Mouse (Mus musculus) bone marrow, adult 2 months (tissue): ENCODE measurements around the gene Olfr1338.

ENCODE experiments used
- CTCF ChIP-seq: fragments of 200-500 bp; IDR thresholded peaks from 2 replicates; pipeline ENCODE4 v1.5.1; 2011; ENCODE audit warnings: low read length, control low read depth; ENCODE audit not compliant: control insufficient read depth, insufficient read depth
- POLR2A ChIP-seq: fragments of 200-500 bp; IDR thresholded peaks from 2 replicates; pipeline ENCODE4 v1.6.1; 2011; ENCODE audit warnings: low read depth, mild to moderate bottlenecking, control low read depth, low read length, borderline replicate concordance; ENCODE audit not compliant: control insufficient read depth

- no peak for TF ChIP-seq CTCF
- no peak for TF ChIP-seq POLR2A
Measured at GRCm38 (mm10) chr4:118739574-118739973, 19.0 kb downstream of the Olfr1338 start.
